Mouse (Mus musculus) kidney, postnatal 25 days (tissue): ENCODE measurements around the gene Pde7b.
A peak's percentile ranks its signal among the peaks of the same experiment; 100 is the strongest.

ENCODE experiments used
- DNase-seq, 2 experiments: peaks; one replicate each; pipeline ENCODE4 v3.0.0; 2021; ENCODE audit warnings: mixed read lengths in 2 of 2

Gene Pde7b

GRCm38 (mm10) chr10:20490775-20491174, 234.1 kb downstream of the Pde7b start:
- peak in 1 of 2 experiments; percentile 32 for DNase-seq

- no peak for DNase-seq
Measured at GRCm38 (mm10) chr10:20490281-20490680, 234.6 kb downstream of the Pde7b start.

GRCm38 (mm10) chr10:20486461-20487253, 238.2 kb downstream of the Pde7b start:
- DNase-seq = peak; percentile 64 to 92

DNA sequence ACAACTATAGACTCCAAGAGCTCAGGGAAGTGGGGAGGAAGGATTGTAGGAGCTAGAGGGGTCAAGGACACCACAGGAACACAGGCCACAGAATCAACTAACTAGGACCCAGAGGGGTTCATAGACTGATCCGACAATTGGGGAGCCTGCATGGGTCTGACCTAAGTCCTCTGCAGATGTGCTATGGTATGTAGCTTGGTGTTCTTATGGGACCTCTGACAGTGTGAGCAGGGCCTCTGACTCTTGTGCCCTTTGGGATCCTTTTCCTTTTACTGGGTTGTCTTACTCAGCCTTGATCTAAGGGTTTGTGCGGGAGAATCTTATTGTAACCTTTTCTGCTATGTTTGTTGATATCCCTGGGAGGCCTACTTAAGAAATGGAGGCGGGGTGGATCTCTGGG, 239.1 kb downstream of the Pde7b start:
- no peak for DNase-seq

DNA sequence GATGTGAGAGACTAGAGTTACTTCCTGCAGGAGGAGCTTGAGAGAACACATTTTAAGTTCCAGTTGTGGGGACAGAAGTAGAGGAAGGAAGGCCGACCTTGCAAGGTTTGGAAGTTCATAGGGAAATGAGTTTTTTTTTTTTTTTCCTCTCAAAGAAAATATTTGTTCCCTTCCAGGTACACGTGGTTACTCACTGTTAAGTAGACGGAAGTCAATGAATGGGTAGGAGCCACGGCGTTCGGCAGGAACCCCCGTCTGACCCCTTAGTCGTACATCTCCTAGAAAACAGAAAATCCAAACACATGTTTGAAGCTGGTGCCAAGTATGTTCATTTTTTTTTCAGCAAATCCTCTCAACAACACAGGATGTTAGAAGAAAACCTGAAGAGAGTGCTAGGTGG, 245.4 kb downstream of the Pde7b start:
- peak; percentile 40 to 77 for DNase-seq

GRCm38 (mm10) chr10:20478456-20478855, 246.4 kb downstream of the Pde7b start:
- DNase-seq = peak in 1 of 2 experiments; percentile 59

GRCm38 (mm10) chr10:20474831-20475230, 250.0 kb downstream of the Pde7b start:
- no peak for DNase-seq

DNA sequence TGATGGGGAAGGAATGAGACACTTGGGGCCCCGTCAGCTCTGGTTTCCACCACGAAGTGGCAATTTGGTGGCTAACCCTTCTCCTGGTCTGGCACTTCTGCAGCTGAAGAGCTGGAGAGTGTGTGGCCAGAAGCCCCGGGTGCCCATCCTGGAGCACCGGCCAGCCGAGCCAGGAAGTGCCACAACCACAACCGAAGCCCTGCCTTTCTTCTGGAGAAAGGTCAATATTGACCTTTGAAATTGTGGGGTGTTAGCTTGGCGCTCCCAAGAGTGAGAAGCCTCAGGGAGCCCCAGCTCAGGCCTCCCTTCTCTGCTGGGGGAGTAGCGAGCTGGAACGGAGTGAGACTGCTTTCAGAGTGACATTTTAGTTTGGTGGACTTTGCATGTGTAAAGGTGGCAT, 250.8 kb downstream of the Pde7b start:
- DNase-seq = no peak

DNA sequence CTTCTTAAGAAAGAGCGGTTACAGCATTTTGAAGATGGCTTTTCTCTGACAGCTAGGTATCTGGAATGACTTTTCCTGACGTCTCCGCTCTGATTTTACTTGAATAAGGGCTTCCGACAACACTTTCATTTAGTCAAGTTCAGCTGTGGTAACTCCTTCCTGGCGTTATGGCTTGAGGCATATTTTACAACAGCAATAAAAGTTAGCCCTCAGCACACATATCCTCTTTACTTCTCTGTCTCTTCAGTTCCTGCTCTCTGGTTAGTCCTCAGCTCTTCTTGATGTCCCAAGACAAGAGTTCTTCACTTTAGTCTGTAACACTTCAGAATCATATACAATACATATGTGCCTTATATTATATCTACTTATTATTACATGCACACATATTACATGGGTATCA, 251.4 kb downstream of the Pde7b start:
- no peak for DNase-seq

GRCm38 (mm10) chr10:20472007-20472406, 252.9 kb downstream of the Pde7b start:
- no peak for DNase-seq

DNA sequence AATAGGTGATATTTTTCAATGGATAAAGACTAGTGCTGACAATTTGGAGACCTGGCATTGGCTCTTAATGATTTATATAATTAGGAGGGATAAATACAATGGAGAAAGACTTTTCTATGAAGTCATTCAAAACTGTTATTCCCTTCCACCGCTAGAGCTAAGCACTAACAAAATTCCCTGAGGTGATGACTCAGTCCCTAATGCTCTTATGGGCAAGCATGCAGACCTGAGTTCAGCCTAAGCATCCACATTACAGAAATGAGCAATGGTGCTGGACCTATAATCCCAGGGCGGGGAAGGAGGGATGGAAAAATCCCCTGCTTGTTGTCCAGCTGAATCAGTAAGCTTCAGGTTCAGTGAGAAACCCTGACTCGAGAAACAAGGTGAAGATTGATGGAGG, 260.2 kb downstream of the Pde7b start:
- no peak for DNase-seq

DNA sequence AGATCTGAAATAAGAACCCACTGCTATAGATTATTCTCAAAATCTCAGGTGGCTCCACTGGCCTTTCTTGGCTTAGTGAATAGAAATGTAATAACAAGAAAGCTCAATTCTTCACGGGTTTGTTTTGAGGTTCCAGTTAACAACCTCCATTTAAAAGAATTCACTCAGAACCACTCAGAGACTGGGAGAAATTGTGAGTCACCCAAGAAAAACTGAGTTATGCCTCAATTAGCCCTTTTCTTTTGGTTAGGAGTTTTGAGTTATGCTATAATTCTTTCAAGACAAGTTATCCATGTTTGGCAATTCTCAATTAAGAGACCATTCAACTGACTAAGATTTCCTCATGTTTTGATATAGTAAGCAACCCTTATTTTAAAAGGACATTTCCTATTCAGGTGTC, 260.9 kb downstream of the Pde7b start:
- DNase-seq = no peak

- no peak for DNase-seq
Measured at GRCm38 (mm10) chr10:20462596-20462995, 262.3 kb downstream of the Pde7b start.

DNA sequence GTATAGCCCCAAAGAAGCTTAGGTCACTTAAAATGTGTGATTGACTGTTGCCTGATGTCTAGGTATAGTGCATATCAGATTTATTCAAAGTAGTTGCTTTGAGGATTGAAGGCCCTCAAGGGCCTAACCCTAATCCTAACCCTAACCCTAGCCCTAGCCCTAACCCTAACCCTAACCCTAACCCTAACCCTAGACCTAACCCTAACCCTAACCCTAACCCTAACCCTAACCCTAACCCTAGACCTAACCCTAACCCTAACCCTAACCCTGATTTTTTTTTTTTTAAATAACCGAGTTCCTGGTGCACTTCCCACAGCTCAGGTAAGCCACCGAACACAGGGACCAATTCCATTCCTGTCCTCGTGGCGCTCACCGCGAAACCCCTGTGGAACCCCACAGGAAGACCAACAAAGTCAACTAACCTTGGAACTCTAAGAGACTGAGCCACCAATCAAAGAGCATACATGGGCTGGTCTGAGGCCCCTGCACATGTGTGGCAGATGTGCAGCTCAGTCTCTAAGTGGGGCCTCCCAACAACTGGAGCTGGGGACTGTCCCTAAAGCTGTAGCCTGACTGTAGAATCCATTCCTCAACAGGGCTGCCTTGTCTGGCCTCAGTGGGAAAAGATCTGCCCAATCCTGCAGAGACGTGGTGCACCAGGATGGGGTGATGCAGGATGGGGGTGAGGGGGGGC, 265.1 kb downstream of the Pde7b start:
- DNase-seq = no peak

DNA sequence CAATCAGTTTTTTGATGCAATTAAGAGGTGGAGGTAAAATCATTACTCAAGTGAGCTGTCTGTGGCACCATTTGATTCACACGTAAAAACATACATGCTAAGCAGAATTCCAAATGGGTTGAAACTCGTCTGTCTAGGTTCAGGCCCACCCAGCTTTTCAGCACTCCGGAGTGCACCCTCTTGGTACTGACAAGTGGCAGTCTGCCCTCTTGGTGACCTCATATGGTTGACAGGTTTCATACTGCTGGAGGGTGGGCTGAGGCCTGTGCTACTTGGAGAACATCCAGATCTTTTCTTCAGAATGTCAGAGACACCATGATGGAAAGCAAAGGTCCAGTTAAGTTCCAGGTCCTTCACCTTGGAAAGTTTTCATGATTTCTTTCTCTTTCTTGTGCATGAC, 265.7 kb downstream of the Pde7b start:
- DNase-seq = no peak

- DNase-seq = no peak
Measured at GRCm38 (mm10) chr10:20454387-20455065, 270.4 kb downstream of the Pde7b start.

DNA sequence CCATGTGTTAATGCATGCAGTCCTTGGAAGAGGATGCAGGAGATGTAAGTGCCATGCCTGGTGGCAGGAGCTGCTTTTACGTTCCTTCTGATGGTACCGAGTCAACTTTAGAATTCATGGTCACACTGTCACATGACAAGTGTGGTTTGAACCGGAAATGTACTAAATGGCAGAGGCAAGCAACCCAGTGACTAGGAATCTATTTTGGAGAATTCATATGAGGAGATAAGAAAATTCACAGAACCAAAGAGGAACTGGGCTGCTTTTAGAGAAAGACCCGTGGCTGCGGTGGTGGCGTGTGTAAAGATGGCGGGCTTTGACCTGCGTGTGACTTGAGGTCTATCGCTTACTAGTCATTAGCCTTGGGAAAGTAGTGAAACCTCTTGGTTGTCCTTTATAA, 287.4 kb downstream of the Pde7b start:
- no peak for DNase-seq

- DNase-seq = no peak
Measured at GRCm38 (mm10) chr10:20437021-20437420, 287.9 kb downstream of the Pde7b start.

DNA sequence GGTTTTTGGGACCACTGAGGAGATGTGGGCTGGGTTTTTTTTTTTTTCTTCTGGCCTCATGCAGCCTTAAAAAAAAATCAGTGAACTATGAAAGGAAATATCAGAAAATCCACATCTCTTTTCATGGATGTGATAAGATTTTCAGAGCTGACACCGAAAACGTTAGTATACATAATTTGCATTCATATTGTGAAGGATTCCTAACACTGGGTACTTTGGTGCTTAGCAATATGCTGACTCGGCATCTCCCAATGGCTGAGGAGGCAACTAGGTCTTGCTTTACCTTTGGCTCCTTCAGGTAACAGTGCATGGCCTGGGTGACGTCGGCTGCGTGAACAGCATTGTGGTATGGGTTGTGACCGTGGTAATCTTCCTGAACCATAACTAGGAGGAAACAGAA, 289.0 kb downstream of the Pde7b start:
- DNase-seq = no peak

- no peak for DNase-seq
Measured at GRCm38 (mm10) chr10:20431336-20431735, 293.5 kb downstream of the Pde7b start.

GRCm38 (mm10) chr10:20421299-20421883, 303.5 kb downstream of the Pde7b start:
- no peak for DNase-seq

- DNase-seq = peak; percentile 38 to 71
Measured at GRCm38 (mm10) chr10:20420296-20420695, 304.6 kb downstream of the Pde7b start.

GRCm38 (mm10) chr10:20418856-20419219, 306.0 kb downstream of the Pde7b start:
- no peak for DNase-seq
